Mouse (Mus musculus) T-helper 1 cell (primary cell): ENCODE measurements around the gene Fcrl1.

Experiments used
- in situ Hi-C: fragments of 300-600 bp; cut with MboI, MseI; formaldehyde crosslinking; loops from one replicate; pipeline ENCODE4 v1.15.1; 2025; ENCODE audit warnings: high pct_unique_total_duplicates

Gene Fcrl1

GRCm38 (mm10) chr3:87410605-87411004, 34.4 kb downstream of the Fcrl1 start:
- in situ Hi-C loops: loop anchor here (5.0 kb wide), 1 partner anchor 92 kb away; no protein-coding TSS in a partner anchor

DNA sequence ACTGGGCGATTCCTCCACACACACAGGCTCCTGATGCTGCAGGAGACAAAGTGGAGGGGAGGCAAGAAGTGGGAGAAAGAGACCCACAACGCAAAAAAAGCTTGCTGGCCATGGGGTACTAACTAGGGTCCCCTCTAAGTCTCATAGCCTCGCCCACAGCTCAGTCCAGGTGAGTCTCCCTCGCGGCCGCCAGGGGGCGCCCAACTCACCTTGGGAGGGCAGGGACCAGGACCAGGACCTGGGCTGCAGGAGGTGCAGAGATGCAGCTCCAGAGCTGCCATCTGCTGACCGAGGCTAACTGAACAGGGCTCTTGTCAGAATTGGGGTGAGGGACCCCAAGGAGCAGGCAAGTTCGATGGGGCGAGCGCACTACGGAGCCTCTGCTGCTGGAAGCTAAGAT, 35.0 kb downstream of the Fcrl1 start:
- in situ Hi-C loops: loop anchor here (5.0 kb wide), 1 partner anchor 91 kb away; no protein-coding TSS in a partner anchor

GRCm38 (mm10) chr3:87420645-87421044, 44.5 kb downstream of the Fcrl1 start:
- in situ Hi-C loops: no loop called here

GRCm38 (mm10) chr3:87422386-87422910, 46.3 kb downstream of the Fcrl1 start:
- in situ Hi-C loops: no loop called here

DNA sequence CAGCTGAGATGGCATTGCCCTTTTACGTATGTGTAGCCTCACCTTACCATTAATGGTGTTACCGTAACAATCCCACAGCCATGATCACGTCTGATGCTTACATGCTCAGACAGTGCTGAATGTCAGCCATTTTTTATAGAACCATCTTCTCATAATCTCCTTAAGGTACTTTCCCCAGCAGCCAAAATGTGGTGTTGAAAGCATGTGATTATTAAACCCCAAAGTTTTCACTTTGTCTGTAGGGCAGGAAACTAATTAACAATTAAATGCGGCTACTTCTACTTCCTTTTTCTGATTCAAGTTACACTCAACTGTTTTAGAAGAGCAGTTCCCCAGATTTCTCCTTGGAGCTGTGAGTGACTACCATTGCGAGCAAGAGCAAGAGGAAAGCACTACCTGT, 59.3 kb downstream of the Fcrl1 start, which contains the start of gene Fcrl5:
TSS of gene Fcrl5 (plus strand) at position 295 of the 400 bp plus-strand sequence.
- in situ Hi-C loops: no loop called here

DNA sequence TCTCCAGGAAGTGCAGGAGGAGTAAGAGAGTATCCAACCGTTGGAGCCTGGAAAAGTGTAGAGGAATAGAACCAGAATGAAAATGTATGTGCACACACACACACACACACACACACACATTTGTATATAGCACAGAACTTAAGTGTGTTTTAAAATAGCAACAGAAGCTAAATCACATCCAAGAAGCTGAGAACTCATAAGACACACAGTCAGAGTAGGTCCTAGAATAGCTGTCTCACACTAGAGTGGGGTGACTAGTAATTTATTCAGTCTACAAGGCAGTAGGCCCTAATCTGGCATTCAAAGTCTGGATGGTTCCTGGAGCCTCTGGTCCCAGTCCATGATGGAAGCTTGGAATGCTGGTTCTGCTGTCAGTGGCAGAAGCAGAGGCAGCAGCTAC, 64.4 kb downstream of the Fcrl1 start:
- in situ Hi-C loops: no loop called here

- in situ Hi-C loops: no loop called here
These were observed 67.8 kb downstream of the Fcrl1 start for GRCm38 (mm10) chr3:87443968-87444367.
